Mouse (Mus musculus): ENCODE data around the gene Hoxd13.

The Hoxd13 gene

GRCm38 (mm10) chr2:74694066-74694465 is 26.0 kb downstream of the Hoxd13 start:
- DNase-seq (ENCODE audit: low read depth, low spot score): peak; percentile 56

- no peak for DNase-seq (ENCODE audit: low read depth, low spot score)
These were observed 27.3 kb downstream of the Hoxd13 start for GRCm38 (mm10) chr2:74695383-74695782.

- no peak for DNase-seq (ENCODE audit: low read depth, low spot score)
These were observed 27.8 kb downstream of the Hoxd13 start for GRCm38 (mm10) chr2:74695813-74696430.

- no peak for DNase-seq (ENCODE audit: low read depth, low spot score)
These were observed 28.6 kb downstream of the Hoxd13 start for GRCm38 (mm10) chr2:74696442-74697335.

GRCm38 (mm10) chr2:74697567-74698121 is 29.5 kb downstream of the Hoxd13 start, which contains the start of gene Hoxd9:
Hoxd9 (plus strand) TSS chr2:74697727.
- DNase-seq (ENCODE audit: low read depth, low spot score): peak; percentile 40

GRCm38 (mm10) chr2:74698201-74699052 is 30.3 kb downstream of the Hoxd13 start:
- peak; percentile 23 for DNase-seq (ENCODE audit: low read depth, low spot score)

- DNase-seq (ENCODE audit: low read depth, low spot score): no peak
These were observed 30.9 kb downstream of the Hoxd13 start for GRCm38 (mm10) chr2:74699053-74699430.

- DNase-seq (ENCODE audit: low read depth, low spot score): no peak
These were observed 31.8 kb downstream of the Hoxd13 start for GRCm38 (mm10) chr2:74699664-74700545.

GRCm38 (mm10) chr2:74700546-74701112 is 32.5 kb downstream of the Hoxd13 start:
- DNase-seq (ENCODE audit: low read depth, low spot score): no peak

GRCm38 (mm10) chr2:74701949-74702819 is 34.1 kb downstream of the Hoxd13 start:
- peak; percentile 81 for DNase-seq (ENCODE audit: low read depth, low spot score)

GRCm38 (mm10) chr2:74702820-74703219 is 34.7 kb downstream of the Hoxd13 start:
- DNase-seq (ENCODE audit: low read depth, low spot score): no peak

- DNase-seq (ENCODE audit: low read depth, low spot score): no peak
These were observed 35.2 kb downstream of the Hoxd13 start for GRCm38 (mm10) chr2:74703317-74703716.

- no peak for DNase-seq (ENCODE audit: low read depth, low spot score)
These were observed 35.7 kb downstream of the Hoxd13 start for GRCm38 (mm10) chr2:74703720-74704392.

GRCm38 (mm10) chr2:74704393-74704998 is 36.4 kb downstream of the Hoxd13 start, which contains the start of gene Hoxd8:
Hoxd8 (plus strand) TSS chr2:74704615.
- DNase-seq (ENCODE audit: low read depth, low spot score): no peak

GRCm38 (mm10) chr2:74704999-74705466 is 36.9 kb downstream of the Hoxd13 start:
- DNase-seq (ENCODE audit: low read depth, low spot score): peak; percentile 37

GRCm38 (mm10) chr2:74705467-74706089 is 37.5 kb downstream of the Hoxd13 start:
- peak; percentile 38 for DNase-seq (ENCODE audit: low read depth, low spot score)

GRCm38 (mm10) chr2:74706393-74706960 is 38.4 kb downstream of the Hoxd13 start:
- no peak for DNase-seq (ENCODE audit: low read depth, low spot score)

Measured in CD4-positive, CD25-positive, alpha-beta regulatory T cell, adult 2 months (primary cell).